Mouse (Mus musculus): ENCODE data around the gene Sccpdh. TPM values are rescaled to one million over a fixed set of nuclear protein-coding genes. Genes with fewer than 3 reads are reported as not detected.
"Not testable (repeated sequence)": the region's sequence is repeated elsewhere in the genome, so short reads cannot be mapped to it uniquely, and the experiment has no call there.

Sccpdh gene
- polyA plus RNA-seq, 1 experiment from 2014 or later: 82.4 TPM

DNA sequence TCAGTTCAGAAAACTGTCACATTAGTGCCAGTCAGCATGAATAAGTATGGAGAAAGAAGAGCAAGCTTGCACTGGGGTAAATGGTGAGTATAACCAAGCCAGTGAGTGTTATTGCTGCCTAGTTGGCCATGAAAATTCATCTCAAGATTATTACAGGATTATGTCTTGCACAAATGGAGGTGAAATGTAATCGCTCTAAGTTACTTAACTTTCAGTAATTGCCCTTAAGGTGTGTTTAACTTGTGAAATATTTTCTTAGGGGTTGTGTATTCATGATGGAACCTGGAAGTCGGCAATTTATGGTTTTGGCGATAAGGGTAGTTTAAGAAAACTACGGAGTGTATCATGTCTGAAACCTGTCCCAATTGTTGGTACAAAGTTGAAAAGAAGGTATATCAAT is 11.3 kb downstream of the Sccpdh start:
- ATAC-seq (replicated peaks; ENCODE audit: insufficient number of reproducible peaks, low FRiP score, low TSS enrichment): no peak
- no peaks in the 10 kb centered on the region for H3K9me3 ChIP-seq (replicated peaks; ENCODE audit: control insufficient read depth, low read length)
- H3K36me3 ChIP-seq (ENCODE audit: control insufficient read depth, insufficient read depth, low read length): peaks cover 15% of the 10 kb centered on the region
- no peak overlapping the region for H3K4me3 ChIP-seq (ENCODE audit: low read depth, low read length)
- no peaks in the 10 kb centered on the region for H3K27me3 ChIP-seq (ENCODE audit: control insufficient read depth, insufficient read depth, low read length)
- no peak overlapping the region for H3K27ac ChIP-seq (ENCODE audit: low read depth, low read length)
- no peak overlapping the region for H3K4me2 ChIP-seq
- WGBS (ENCODE audit: insufficient replicate concordance): 88% methylated on average over 4 of the region's 4 CpGs
- H3K9ac ChIP-seq (ENCODE audit: low read depth, low read length): no peak overlapping the region
- no peaks in the 10 kb centered on the region for H3K4me1 ChIP-seq (ENCODE audit: control insufficient read depth, insufficient read depth, low read length)

DNA sequence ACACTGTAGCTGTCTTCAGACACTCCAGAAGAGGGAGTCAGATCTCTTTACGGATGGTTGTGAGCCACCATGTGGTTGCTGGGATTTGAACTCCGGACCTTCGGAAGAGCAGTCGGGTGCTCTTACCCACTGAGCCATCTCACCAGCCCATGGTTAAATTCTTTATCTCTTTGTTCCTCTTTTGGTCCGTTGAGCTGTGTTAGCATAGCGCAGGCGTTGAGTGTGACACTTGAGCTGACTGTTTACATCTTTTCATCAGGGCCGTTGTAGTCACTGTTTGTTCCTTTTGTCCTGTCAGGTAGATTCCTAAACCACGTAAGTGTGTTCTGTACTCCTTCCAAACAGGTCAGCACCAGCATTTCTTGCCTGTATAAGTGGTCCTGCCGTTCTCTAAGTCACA is 14.7 kb downstream of the Sccpdh start:
- not testable (repeated sequence) for H3K27ac ChIP-seq (ENCODE audit: low read depth, low read length); H3K4me3 ChIP-seq (ENCODE audit: low read depth, low read length); H3K4me1 ChIP-seq (ENCODE audit: control insufficient read depth, insufficient read depth, low read length); H3K9ac ChIP-seq (ENCODE audit: low read depth, low read length); ATAC-seq (replicated peaks; ENCODE audit: insufficient number of reproducible peaks, low FRiP score, low TSS enrichment); H3K9me3 ChIP-seq (replicated peaks; ENCODE audit: control insufficient read depth, low read length); H3K4me2 ChIP-seq; H3K27me3 ChIP-seq (ENCODE audit: control insufficient read depth, insufficient read depth, low read length)
- peaks cover 19% of the 10 kb centered on the region for H3K36me3 ChIP-seq (ENCODE audit: control insufficient read depth, insufficient read depth, low read length)
- 77% methylated on average over 9 of the region's 10 CpGs for WGBS (ENCODE audit: insufficient replicate concordance)

DNA sequence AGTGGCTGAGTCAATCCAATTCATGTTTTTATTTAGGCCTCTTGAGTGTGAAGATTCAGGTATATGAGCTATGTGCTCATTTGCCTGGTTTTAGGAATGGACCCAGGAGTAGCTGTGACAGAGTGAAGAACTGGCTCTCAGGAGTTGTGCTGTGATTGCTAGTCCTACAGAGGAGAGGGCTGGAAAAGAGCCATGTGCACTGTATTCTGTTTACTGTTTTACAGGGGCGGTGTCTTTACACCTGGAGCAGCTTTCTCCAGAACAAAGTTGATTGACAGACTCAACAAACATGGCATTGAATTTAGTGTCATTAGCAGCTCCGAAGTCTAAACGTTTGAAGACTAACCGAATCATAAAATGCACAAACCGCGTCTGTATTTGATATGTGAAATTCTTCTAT is 18.3 kb downstream of the Sccpdh start:
- peaks cover 7% of the 10 kb centered on the region; the same call in 1 of the 2 replicates for H3K4me1 ChIP-seq (ENCODE audit: control insufficient read depth, insufficient read depth, low read length)
- H3K9me3 ChIP-seq (replicated peaks; ENCODE audit: control insufficient read depth, low read length): no peaks in the 10 kb centered on the region
- ATAC-seq (replicated peaks; ENCODE audit: insufficient number of reproducible peaks, low FRiP score, low TSS enrichment): no peak
- no peak overlapping the region for H3K27ac ChIP-seq (ENCODE audit: low read depth, low read length)
- no peaks in the 10 kb centered on the region for H3K27me3 ChIP-seq (ENCODE audit: control insufficient read depth, insufficient read depth, low read length)
- peaks cover 19% of the 10 kb centered on the region for H3K36me3 ChIP-seq (ENCODE audit: control insufficient read depth, insufficient read depth, low read length)
- no peak overlapping the region for H3K9ac ChIP-seq (ENCODE audit: low read depth, low read length)
- no peak overlapping the region for H3K4me2 ChIP-seq
- WGBS (ENCODE audit: insufficient replicate concordance): 90% methylated on average over 6 of the region's 6 CpGs
- no peak overlapping the region for H3K4me3 ChIP-seq (ENCODE audit: low read depth, low read length)

DNA sequence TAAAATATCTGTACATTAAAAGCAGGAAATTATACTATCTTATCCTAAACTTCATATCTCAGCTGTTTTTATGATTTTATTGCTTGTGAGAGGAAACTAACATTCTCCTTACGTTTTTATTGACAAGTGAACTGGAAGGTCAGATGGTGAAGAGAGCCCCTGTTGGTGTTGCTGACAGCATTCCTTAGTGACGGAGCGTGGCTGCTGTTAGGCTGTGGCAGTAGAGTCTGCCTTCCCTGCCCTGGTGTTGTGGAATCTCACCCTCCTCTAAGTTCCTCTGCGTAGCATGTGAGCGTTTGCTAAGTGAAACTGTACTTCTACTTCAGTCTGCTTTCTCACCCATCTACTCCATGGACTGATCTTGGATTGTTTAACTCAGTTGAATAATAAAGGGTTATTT is 18.8 kb downstream of the Sccpdh start:
- Histone ChIP-seq H3K9me3 (replicated peaks; ENCODE audit: control insufficient read depth, low read length) (no peaks in the 10 kb centered on the region), H3K27me3 (ENCODE audit: control insufficient read depth, insufficient read depth, low read length) (no peaks in the 10 kb centered on the region), H3K4me2 (no peak overlapping the region), H3K36me3 (ENCODE audit: control insufficient read depth, insufficient read depth, low read length) (peaks cover 17% of the 10 kb centered on the region), H3K27ac (ENCODE audit: low read depth, low read length) (no peak overlapping the region), H3K4me3 (ENCODE audit: low read depth, low read length) (no peak overlapping the region), H3K9ac (ENCODE audit: low read depth, low read length) (no peak overlapping the region), H3K4me1 (ENCODE audit: control insufficient read depth, insufficient read depth, low read length) (peaks cover 7% of the 10 kb centered on the region; the same call in 1 of the 2 replicates)
- no peak for ATAC-seq (replicated peaks; ENCODE audit: insufficient number of reproducible peaks, low FRiP score, low TSS enrichment)
- 50% methylated on average over 5 of the region's 5 CpGs for WGBS (ENCODE audit: insufficient replicate concordance)

DNA sequence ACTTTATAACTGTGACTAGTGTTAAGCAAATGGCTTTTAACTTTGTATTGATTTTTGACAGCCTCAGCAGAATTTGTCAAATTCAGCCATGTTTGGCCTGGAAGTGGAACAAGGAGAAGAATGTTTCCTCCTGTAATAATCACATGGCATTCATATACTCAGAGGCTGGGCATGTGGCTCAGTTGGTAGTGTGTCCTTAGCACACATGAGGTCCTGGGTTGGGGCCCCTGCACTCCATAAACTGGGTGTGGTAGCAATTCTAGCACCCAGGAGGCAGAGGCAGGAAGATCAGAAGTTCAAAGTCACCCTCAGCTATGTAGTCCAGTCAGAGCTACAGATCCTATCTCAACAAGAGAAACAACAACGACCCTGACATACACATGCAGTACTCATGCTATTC is 19.3 kb downstream of the Sccpdh start:
- no peaks in the 10 kb centered on the region for H3K27me3 ChIP-seq (ENCODE audit: control insufficient read depth, insufficient read depth, low read length)
- H3K36me3 ChIP-seq (ENCODE audit: control insufficient read depth, insufficient read depth, low read length): peaks cover 15% of the 10 kb centered on the region
- 64% methylated on average over 1 of the region's 1 CpGs for WGBS (ENCODE audit: insufficient replicate concordance)
- H3K4me3 ChIP-seq (ENCODE audit: low read depth, low read length): no peak overlapping the region
- no peak for ATAC-seq (replicated peaks; ENCODE audit: insufficient number of reproducible peaks, low FRiP score, low TSS enrichment)
- peaks cover 7% of the 10 kb centered on the region; the same call in 1 of the 2 replicates for H3K4me1 ChIP-seq (ENCODE audit: control insufficient read depth, insufficient read depth, low read length)
- H3K4me2 ChIP-seq: no peak overlapping the region
- H3K9ac ChIP-seq (ENCODE audit: low read depth, low read length): no peak overlapping the region
- H3K27ac ChIP-seq (ENCODE audit: low read depth, low read length): no peak overlapping the region
- H3K9me3 ChIP-seq (replicated peaks; ENCODE audit: control insufficient read depth, low read length): no peaks in the 10 kb centered on the region

DNA sequence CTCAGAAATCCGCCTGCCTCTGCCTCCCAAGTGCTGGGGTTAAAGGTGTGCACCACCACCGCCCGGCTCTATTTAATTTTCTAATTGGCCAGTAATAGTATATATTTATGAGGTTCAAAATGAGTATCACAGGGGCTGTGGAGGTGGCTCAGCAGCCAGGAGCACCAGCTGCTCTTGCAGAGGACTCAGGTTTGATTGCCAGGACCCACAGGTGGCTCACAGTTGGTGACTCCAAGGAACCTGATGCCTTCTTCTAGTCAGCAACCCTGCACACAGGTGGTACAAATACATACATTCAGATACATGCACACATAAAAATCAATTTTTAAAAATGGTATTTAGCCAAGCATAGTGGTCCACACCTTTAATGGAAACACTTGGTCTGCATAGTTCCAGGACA is 20.0 kb downstream of the Sccpdh start:
- no peak overlapping the region for H3K4me2 ChIP-seq
- no peak overlapping the region for H3K4me3 ChIP-seq (ENCODE audit: low read depth, low read length)
- WGBS (ENCODE audit: insufficient replicate concordance): 92% methylated on average over 3 of the region's 3 CpGs
- no peaks in the 10 kb centered on the region for H3K27me3 ChIP-seq (ENCODE audit: control insufficient read depth, insufficient read depth, low read length)
- no peaks in the 10 kb centered on the region for H3K9me3 ChIP-seq (replicated peaks; ENCODE audit: control insufficient read depth, low read length)
- H3K36me3 ChIP-seq (ENCODE audit: control insufficient read depth, insufficient read depth, low read length): peaks cover 13% of the 10 kb centered on the region
- no peak for ATAC-seq (replicated peaks; ENCODE audit: insufficient number of reproducible peaks, low FRiP score, low TSS enrichment)
- H3K9ac ChIP-seq (ENCODE audit: low read depth, low read length): no peak overlapping the region
- peaks cover 7% of the 10 kb centered on the region; the same call in 1 of the 2 replicates for H3K4me1 ChIP-seq (ENCODE audit: control insufficient read depth, insufficient read depth, low read length)
- no peak overlapping the region for H3K27ac ChIP-seq (ENCODE audit: low read depth, low read length)

DNA sequence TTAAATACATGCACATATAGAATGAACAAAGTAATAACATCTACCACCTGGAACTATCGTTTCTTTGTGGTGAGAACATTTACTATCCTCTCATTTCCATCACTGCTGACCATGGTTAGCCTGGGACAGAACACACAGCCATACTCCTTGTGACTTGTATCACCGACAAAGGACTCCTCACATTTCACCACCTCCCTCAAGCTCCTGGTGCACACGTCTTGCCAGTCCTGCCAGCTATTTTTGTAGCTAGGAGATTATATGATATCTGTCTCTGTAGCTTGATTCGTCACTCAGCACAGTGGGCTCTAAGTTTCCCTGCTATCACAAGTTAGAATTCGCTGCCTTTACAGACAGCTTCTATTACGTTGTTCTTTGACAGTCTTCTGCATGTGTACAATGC is 20.4 kb downstream of the Sccpdh start:
- no peak overlapping the region for H3K4me2 ChIP-seq
- ATAC-seq (replicated peaks; ENCODE audit: insufficient number of reproducible peaks, low FRiP score, low TSS enrichment): no peak

DNA sequence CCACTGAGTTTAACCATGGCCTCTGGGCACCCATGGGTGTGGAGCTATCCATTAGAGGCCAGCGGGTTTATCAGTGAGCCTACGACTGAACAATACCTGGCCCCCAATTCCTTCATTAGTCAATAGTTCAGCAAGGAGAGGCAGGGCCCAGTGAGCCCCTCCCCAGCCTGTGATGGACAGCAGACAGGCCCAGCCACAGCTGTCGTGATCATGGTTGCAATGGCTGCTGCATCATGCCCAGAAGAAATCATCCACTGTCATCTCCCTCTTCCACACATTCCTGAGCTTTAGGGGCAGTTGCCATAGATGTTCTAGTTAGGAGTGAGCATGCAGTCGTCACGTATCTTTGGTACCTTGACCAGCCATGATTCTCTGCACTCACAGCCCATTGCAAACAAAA is 20.9 kb downstream of the Sccpdh start:
- peaks cover 7% of the 10 kb centered on the region; the same call in 1 of the 2 replicates for H3K4me1 ChIP-seq (ENCODE audit: control insufficient read depth, insufficient read depth, low read length)
- no peaks in the 10 kb centered on the region for H3K27me3 ChIP-seq (ENCODE audit: control insufficient read depth, insufficient read depth, low read length)
- ATAC-seq (replicated peaks; ENCODE audit: insufficient number of reproducible peaks, low FRiP score, low TSS enrichment): no peak
- no peak overlapping the region for H3K4me2 ChIP-seq
- H3K36me3 ChIP-seq (ENCODE audit: control insufficient read depth, insufficient read depth, low read length): peaks cover 9% of the 10 kb centered on the region
- no peak overlapping the region for H3K4me3 ChIP-seq (ENCODE audit: low read depth, low read length)
- H3K9me3 ChIP-seq (replicated peaks; ENCODE audit: control insufficient read depth, low read length): no peaks in the 10 kb centered on the region
- WGBS (ENCODE audit: insufficient replicate concordance): 66% methylated on average over 5 of the region's 5 CpGs
- H3K9ac ChIP-seq (ENCODE audit: low read depth, low read length): no peak overlapping the region
- H3K27ac ChIP-seq (ENCODE audit: low read depth, low read length): peak overlapping the region; percentile 46; the same call in 1 of the 2 replicates

More for the DNA sequence above, 20.4 kb downstream of the Sccpdh start:
- Histone ChIP-seq H3K4me3 (ENCODE audit: low read depth, low read length) (no peak overlapping the region), H3K36me3 (ENCODE audit: control insufficient read depth, insufficient read depth, low read length) (peaks cover 12% of the 10 kb centered on the region), H3K9me3 (replicated peaks; ENCODE audit: control insufficient read depth, low read length) (no peaks in the 10 kb centered on the region), H3K27me3 (ENCODE audit: control insufficient read depth, insufficient read depth, low read length) (no peaks in the 10 kb centered on the region), H3K27ac (ENCODE audit: low read depth, low read length) (0 out of 2 replicates have a peak overlapping the region, but pooled peaks have one; percentile 46), H3K9ac (ENCODE audit: low read depth, low read length) (no peak overlapping the region), H3K4me1 (ENCODE audit: control insufficient read depth, insufficient read depth, low read length) (peaks cover 7% of the 10 kb centered on the region; the same call in 1 of the 2 replicates)
- WGBS (ENCODE audit: insufficient replicate concordance): 46% methylated on average over 6 of the region's 6 CpGs

DNA sequence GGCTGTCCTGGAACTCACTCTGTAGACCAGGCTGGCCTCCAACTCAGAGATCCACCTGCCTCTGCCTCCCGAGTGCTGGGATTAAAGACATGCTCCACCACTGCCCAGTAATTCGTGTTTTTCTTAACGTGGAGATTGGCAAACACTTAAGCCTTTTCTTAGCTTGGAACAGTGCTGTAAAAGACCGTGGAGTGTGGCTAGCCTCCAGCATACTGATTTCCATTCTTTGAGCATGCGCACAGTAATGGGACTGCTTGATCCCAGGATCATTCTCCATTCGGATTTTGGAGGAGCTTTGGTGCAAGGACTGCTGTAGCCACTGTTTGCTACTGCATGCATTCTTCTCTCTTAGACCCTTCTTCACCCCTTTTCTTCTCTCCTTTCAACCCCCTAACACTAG is 21.5 kb downstream of the Sccpdh start:
- no peak for ATAC-seq (replicated peaks; ENCODE audit: insufficient number of reproducible peaks, low FRiP score, low TSS enrichment)
- Histone ChIP-seq H3K9me3 (replicated peaks; ENCODE audit: control insufficient read depth, low read length) (no peaks in the 10 kb centered on the region), H3K4me2 (no peak overlapping the region)

More for the DNA sequence above, 21.5 kb downstream of the Sccpdh start:
- Histone ChIP-seq H3K27me3 (ENCODE audit: control insufficient read depth, insufficient read depth, low read length) (no peaks in the 10 kb centered on the region), H3K4me3 (ENCODE audit: low read depth, low read length) (no peak overlapping the region), H3K27ac (ENCODE audit: low read depth, low read length) (no peak overlapping the region), H3K4me1 (ENCODE audit: control insufficient read depth, insufficient read depth, low read length) (peaks cover 7% of the 10 kb centered on the region; the same call in 1 of the 2 replicates), H3K36me3 (ENCODE audit: control insufficient read depth, insufficient read depth, low read length) (peaks cover 7% of the 10 kb centered on the region), H3K9ac (ENCODE audit: low read depth, low read length) (no peak overlapping the region)
- WGBS (ENCODE audit: insufficient replicate concordance): 80% methylated on average over 6 of the region's 6 CpGs

All from heart, embryonic 11.5 days (tissue).